Mouse (Mus musculus) retina, embryonic 14.5 days (tissue): ENCODE measurements around the gene Tspan33.

Source experiments
- DNase-seq: peaks from one replicate; pipeline ENCODE4 v3.0.0-alpha.2; 2015; ENCODE audit warnings: low spot score

The Tspan33 gene

GRCm38 (mm10) chr6:29699085-29699745 is 5.2 kb downstream of the Tspan33 start:
- no peak for DNase-seq

- DNase-seq: no peak
Measured at GRCm38 (mm10) chr6:29701051-29701450, 7.0 kb downstream of the Tspan33 start.

- no peak for DNase-seq
Measured at GRCm38 (mm10) chr6:29702126-29702525, 8.1 kb downstream of the Tspan33 start.

GRCm38 (mm10) chr6:29704143-29704542 is 10.1 kb downstream of the Tspan33 start:
- no peak for DNase-seq

- peak; percentile 75 for DNase-seq
Measured at GRCm38 (mm10) chr6:29707902-29708301, 13.9 kb downstream of the Tspan33 start.

GRCm38 (mm10) chr6:29711318-29711717 is 17.3 kb downstream of the Tspan33 start:
- DNase-seq: no peak

- peak; percentile 89 for DNase-seq
Measured at GRCm38 (mm10) chr6:29712011-29712584, 18.1 kb downstream of the Tspan33 start.

GRCm38 (mm10) chr6:29716624-29717365 is 22.8 kb downstream of the Tspan33 start:
- DNase-seq: no peak

GRCm38 (mm10) chr6:29717541-29717940 is 23.5 kb downstream of the Tspan33 start:
- DNase-seq: no peak

- no peak for DNase-seq
Measured at GRCm38 (mm10) chr6:29717952-29718521, 24.0 kb downstream of the Tspan33 start.

GRCm38 (mm10) chr6:29718894-29719329 is 24.9 kb downstream of the Tspan33 start:
- peak; percentile 71 for DNase-seq

GRCm38 (mm10) chr6:29721890-29722289 is 27.9 kb downstream of the Tspan33 start:
- DNase-seq: no peak

- DNase-seq: no peak
Measured at GRCm38 (mm10) chr6:29726576-29727200, 32.7 kb downstream of the Tspan33 start.

GRCm38 (mm10) chr6:29728035-29728434 is 34.0 kb downstream of the Tspan33 start:
- DNase-seq: no peak

GRCm38 (mm10) chr6:29729491-29729890 is 35.5 kb downstream of the Tspan33 start:
- no peak for DNase-seq

GRCm38 (mm10) chr6:29735336-29735688 is 41.3 kb downstream of the Tspan33 start, which contains the start of gene Smo:
TSS of gene Smo (plus strand) at chr6:29735503.
- DNase-seq: peak; percentile 88

GRCm38 (mm10) chr6:29735689-29736451 is 41.8 kb downstream of the Tspan33 start:
- DNase-seq: peak; percentile 73

- DNase-seq: no peak
Measured at GRCm38 (mm10) chr6:29736610-29737458, 42.8 kb downstream of the Tspan33 start.

GRCm38 (mm10) chr6:29751466-29752152 is 57.6 kb downstream of the Tspan33 start:
- no peak for DNase-seq

- no peak for DNase-seq
Measured at GRCm38 (mm10) chr6:29753336-29753735, 59.3 kb downstream of the Tspan33 start.
